Mouse (Mus musculus) liver, embryonic 12.5 days (tissue): ENCODE results near the gene Tomm40. TPM values are rescaled to one million over a fixed set of nuclear protein-coding genes. Genes with fewer than 3 reads are reported as not detected.

Experiments
- ATAC-seq: fragments of 200-750 bp; cut with Nextera tagmentation; 2 replicates; pipeline ENCODE4 v1.8.0; 2017; ENCODE audit warnings: moderate number of reproducible peaks, mild to moderate bottlenecking, moderate library complexity
- H3K27ac ChIP-seq: fragments of 300-500 bp; sonication (generic); 2 replicates; pipeline ENCODE4 v1.5.1; 2016; ENCODE audit warnings: mild to moderate bottlenecking
- H3K27me3 ChIP-seq: fragments of 300-500 bp; sonication (generic); replicated peaks from 2 replicates; pipeline ENCODE4 v1.6.1; 2016; ENCODE audit warnings: mild to moderate bottlenecking, moderate library complexity
- H3K36me3 ChIP-seq: fragments of 300-500 bp; sonication (generic); 2 replicates; pipeline ENCODE4 v1.6.1; 2016; ENCODE audit warnings: mild to moderate bottlenecking, moderate library complexity
- H3K4me1 ChIP-seq: fragments of 300-500 bp; sonication (generic); 2 replicates; pipeline ENCODE4 v1.6.1; 2016
- H3K4me2 ChIP-seq: fragments of 300-500 bp; sonication (generic); 2 replicates; pipeline ENCODE4 v1.6.1; 2016; ENCODE audit warnings: mild to moderate bottlenecking, moderate library complexity
- H3K4me3 ChIP-seq: fragments of 300-500 bp; sonication (generic); 2 replicates; pipeline ENCODE4 v1.5.1; 2016; ENCODE audit warnings: mild to moderate bottlenecking, moderate library complexity
- H3K9ac ChIP-seq: fragments of 300-500 bp; sonication (generic); 2 replicates; pipeline ENCODE4 v1.6.1; 2016; ENCODE audit warnings: mild to moderate bottlenecking, moderate library complexity
- H3K9me3 ChIP-seq: fragments of 300-500 bp; sonication (generic); replicated peaks from 2 replicates; pipeline ENCODE4 v1.6.1; 2016; ENCODE audit warnings: mild to moderate bottlenecking, moderate library complexity
- WGBS: fragments of 180-500 bp; shearing (Covaris S2); methylation state at CpG from one replicate; pipeline ENCODE4 v1.1.7; 2016; ENCODE audit not compliant: insufficient replicate concordance; 5-methylcytosine and 5-hydroxymethylcytosine counted together
- polyA plus RNA-seq: library from polyadenylated mRNA; unstranded; fragments of >200 nt; fragmentation: Nextera tagmentation; extraction: Ambion mirVana; gene quantifications from 2 replicates; pipeline ENCODE4 v1.2.1, GENCODE M21; 2016

Gene Tomm40
- polyA plus RNA-seq, 1 experiment from 2014 or later, result 207 TPM

DNA sequence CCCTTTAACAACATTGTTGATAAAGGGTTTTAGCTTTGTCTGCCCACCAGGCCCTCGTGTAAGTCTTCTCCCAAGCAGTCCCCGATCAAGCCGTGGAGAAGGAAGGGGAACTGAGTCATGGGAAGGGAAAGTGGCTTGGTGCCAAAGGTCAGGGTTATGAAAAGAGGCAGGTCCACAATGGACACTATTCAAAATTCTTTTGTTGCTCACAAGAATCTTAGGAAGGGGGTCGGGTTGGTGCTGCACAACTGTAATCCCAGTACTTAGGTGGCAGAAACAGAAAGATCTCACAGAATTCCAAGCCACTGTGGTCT lies 35.8 kb upstream of the Tomm40 start:
- no peak for ATAC-seq
- Histone ChIP-seq H3K27ac (no peak overlapping the region; the same call in 1 of the 2 replicates), H3K4me1 (peaks cover 53% of the 10 kb centered on the region), H3K9ac (no peak overlapping the region), H3K27me3 (peaks cover 10% of the 10 kb centered on the region), H3K36me3 (no peaks in the 10 kb centered on the region), H3K9me3 (no peaks in the 10 kb centered on the region), H3K4me3 (no peak overlapping the region), H3K4me2 (no peak overlapping the region)
- whole genome bisulfite sequencing, result 19% methylated on average over 4 of the region's 4 CpGs

DNA sequence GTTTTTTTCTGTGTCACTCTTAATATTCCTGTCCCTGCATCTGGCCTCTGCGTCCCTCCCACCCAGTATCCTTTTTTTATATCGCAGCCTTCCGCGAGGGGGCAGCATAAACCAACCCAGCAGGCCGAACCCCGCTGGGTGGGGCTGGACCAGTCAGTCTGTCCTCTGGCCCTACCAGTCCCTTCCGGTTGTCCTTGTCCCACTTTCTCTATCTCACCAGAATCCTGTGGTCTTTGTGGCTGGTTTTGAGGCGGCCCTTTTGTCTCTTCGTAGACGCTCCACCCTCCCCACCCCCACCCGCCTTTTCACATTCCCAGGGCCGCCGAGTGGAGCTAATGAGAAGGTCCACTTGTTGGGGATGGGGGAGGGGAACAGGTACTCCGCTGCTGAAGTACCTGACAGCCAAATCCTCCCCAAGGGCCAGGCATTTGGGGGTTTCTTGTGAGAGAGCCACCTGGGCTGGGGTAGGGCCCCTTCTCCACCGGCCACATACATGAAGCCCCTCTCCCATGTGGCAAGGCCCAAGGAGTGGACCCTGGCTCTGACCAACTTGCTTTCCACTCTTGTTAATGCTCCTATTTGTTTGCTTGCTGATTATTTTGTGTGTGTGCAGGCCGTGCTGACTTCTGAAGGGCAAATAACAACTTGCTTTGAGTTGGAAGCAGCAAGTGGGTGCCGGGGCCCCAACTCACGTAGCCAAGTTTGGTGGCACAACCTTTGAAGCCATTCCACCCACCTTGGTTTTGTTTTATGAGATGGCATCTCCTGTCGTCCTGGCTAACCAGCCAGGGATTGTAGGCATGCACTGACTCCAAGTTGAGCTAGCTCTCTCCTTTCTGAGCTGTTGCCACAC lies 35.2 kb upstream of the Tomm40 start, which contains the start of gene Nectin2:
Gene Nectin2, minus strand, starts transcription at position 267 of the 853 bp plus-strand sequence.
- Histone ChIP-seq H3K4me2 (peak within 1 kb of the TSS; percentile 98), H3K4me3 (peak within 1 kb of the TSS; percentile 70), H3K27me3 (peaks cover 5% of the 10 kb centered on the region; the same call in 1 of the 2 replicates), H3K9me3 (no peaks in the 10 kb centered on the region), H3K9ac (peak within 1 kb of the TSS; percentile 83), H3K27ac (peak within 1 kb of the TSS; percentile 80), H3K4me1 (peaks cover 59% of the 10 kb centered on the region), H3K36me3 (no peaks in the 10 kb centered on the region)
- 16% methylated on average over 19 of the region's 19 CpGs for WGBS
- peak; percentile 69 for ATAC-seq

DNA sequence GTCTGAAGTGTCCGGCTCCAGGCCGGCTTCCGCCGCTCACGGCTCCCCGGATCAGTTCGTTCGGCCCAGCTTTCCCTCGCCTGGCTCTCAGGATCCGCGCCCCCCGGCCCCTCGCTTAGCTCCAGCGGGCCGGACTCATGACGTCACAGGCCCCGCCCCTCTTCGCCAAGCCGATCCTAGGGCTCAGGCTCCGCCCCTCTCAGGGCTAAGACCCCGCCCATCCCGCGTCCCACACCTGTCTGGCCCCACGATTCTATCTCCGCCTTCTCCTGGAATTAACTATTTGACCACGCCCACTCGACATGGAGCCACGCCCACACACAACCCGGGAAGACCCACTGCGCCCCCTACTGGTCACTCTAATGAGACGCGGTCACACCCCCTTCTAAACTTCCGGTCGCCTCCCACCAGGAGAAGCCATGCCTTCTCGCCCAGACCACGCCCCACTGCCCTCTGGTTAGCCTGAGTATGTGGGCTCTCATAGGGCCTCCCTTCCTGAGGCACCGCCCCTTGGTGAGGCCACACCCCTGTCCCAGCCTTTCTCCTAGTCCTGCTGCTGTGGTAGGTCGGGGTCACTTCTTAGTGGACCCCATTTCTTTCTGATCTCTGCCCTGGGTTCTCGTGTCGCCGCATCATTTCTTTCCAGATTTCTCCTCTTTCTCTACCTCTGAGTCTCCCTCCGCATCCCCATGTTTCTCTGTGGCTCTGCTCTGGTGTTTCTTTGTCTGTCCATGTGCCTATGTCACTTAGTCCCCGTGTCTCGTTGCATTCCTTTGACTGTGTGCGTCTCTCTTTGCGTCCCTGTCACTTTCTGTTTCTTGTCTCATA lies 34.4 kb upstream of the Tomm40 start:
- H3K27me3 ChIP-seq, result no peaks in the 10 kb centered on the region; the same call in 1 of the 2 replicates
- peak; percentile 90 for ATAC-seq
- WGBS, result 1% methylated on average over 46 of the region's 46 CpGs
- H3K36me3 ChIP-seq, result no peaks in the 10 kb centered on the region
- peak overlapping the region; percentile 80 for H3K27ac ChIP-seq
- H3K9ac ChIP-seq, result peak overlapping the region; percentile 83
- no peaks in the 10 kb centered on the region for H3K9me3 ChIP-seq
- H3K4me1 ChIP-seq, result peaks cover 67% of the 10 kb centered on the region
- peak overlapping the region; percentile 70 for H3K4me3 ChIP-seq
- peak overlapping the region; percentile 98 for H3K4me2 ChIP-seq

DNA sequence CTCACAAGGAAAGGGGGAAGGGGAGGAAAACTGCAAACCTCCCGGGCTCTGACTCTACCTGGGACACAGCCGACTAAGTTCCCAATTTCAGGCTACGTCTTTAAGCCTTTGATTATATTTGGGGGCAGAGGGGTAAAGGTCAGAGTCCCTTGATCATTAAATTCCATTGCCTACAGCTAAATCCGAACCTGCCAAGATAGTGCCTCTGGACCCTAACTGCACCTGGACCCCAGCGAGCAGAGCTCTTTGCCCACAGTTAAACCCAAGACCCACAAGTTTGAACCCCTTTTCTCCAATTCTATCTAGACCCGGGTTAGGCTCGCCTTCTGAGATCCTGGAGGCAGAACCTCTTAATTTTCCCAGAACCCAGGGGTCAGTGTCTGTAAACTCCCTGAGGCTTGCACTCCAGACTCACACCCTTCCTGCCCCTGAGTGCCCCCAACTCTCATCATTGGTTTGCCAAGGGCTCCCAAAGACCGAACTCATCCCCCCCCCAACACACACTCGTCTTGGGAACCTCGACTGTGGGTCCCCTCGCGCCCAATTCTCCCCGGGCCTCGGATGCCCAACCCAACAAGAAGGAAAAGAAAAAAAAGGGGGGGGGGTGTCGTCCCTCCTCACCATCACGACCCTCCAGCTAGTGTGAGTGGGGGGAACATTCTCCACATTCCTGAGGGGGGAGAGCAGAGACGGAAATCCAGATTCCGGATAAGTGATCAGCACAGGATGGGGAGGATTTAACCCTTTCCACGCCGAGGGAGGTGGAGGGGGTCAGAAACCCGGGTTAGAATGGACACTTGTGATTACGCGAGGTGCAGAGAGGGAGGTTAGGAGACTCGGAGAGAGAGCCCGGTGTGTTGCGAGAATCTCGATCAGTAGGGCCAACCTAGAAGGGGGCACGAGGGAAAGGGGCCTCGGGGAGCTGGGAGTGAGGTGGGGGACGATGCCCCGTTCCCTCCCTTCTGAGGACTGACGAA lies 33.3 kb upstream of the Tomm40 start:
- Histone ChIP-seq H3K9ac (peak overlapping the region; percentile 83), H3K4me2 (peak overlapping the region; percentile 98), H3K27ac (peak overlapping the region; percentile 80), H3K36me3 (peaks cover 4% of the 10 kb centered on the region), H3K27me3 (no peaks in the 10 kb centered on the region; the same call in 1 of the 2 replicates), H3K4me3 (peak overlapping the region; percentile 70), H3K4me1 (peaks cover 75% of the 10 kb centered on the region), H3K9me3 (no peaks in the 10 kb centered on the region)
- 1% methylated on average over 32 of the region's 32 CpGs for WGBS
- no peak for ATAC-seq

DNA sequence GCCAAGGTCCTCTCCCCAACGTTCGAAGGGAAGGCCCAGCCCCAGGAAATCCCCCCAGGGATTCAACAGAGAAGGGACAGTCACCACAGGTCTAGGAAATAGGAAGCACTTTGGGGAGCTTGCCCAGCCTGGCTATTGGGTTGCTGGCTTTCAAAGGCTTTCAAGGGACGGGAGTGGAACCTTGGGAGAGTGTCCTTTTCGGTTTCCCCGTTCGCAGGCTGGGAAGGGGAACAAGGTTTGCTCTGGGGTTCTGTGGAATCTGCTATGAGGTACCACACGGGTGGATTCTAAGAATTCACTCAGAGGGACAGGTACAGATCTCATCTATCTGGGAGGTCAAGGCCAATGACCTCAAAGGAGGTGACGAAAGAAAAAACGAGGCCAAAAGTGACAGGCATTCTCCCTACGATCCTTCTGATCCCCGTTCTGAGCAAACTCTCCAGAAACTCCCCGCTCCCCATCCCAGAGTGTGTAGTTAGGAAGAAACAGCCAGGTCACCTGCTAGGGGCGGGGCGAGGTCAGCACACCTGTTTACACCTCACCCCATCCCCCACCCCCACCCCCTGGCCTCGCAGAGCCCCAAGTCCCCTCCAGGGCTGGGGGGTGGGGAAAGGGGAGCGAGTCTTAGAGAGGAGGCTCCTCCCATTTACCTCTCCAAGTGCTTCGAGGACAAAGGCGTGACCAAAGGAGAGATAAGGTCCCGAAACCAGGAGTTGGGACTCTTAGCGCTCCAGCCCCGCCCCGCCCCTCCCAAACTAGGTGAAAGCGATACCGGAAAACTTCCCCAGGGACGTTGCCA lies 32.4 kb upstream of the Tomm40 start:
- peak overlapping the region; percentile 50 for H3K27ac ChIP-seq
- no peaks in the 10 kb centered on the region; the same call in 1 of the 2 replicates for H3K27me3 ChIP-seq
- no peaks in the 10 kb centered on the region for H3K9me3 ChIP-seq
- H3K4me3 ChIP-seq, result peak overlapping the region; percentile 70
- 5% methylated on average over 25 of the region's 25 CpGs for WGBS
- peak overlapping the region; percentile 83 for H3K9ac ChIP-seq
- peak overlapping the region; percentile 98 for H3K4me2 ChIP-seq
- H3K4me1 ChIP-seq, result peaks cover 81% of the 10 kb centered on the region
- H3K36me3 ChIP-seq, result peaks cover 8% of the 10 kb centered on the region
- no peak for ATAC-seq

DNA sequence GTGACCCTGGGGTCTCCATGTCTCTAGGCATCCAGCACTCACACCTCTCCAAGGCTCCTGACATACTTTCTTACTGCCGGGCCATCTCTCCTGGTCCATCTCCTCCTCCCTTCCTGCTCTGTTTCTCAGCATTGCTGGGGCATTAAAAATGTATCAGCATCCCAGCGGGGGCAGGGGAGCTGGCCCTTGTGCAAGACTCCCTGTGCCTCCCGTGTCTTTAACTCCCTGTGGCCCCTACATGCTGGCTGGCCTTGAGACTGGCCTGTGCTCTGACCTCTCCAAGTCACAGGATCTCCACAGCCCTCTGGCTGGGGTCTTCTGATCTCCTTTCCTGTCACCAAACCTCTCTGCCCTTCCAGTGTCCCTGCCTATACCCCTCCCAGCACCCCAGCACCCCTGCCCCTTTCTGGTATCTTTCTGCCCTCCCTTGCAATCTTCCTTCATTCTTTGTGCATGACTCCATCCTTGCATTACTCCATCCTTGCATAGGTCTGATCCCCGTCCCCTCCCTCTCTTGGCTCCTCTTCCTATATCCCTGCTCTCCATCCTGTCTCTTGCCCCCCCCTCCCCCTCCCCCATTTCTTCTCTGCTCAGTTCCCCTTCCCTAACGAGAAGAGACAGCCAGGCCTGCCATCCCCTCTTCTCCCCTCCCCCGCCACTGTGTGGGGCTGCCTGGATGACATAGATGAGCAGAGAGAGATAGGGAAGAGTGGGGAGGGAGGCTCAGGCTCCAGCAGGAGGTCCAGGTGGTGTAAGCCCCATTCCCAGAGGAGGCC lies 31.4 kb upstream of the Tomm40 start:
- H3K9ac ChIP-seq, result no peak overlapping the region
- peaks cover 8% of the 10 kb centered on the region for H3K36me3 ChIP-seq
- peak overlapping the region; percentile 41; the same call in 1 of the 2 replicates for H3K27ac ChIP-seq
- no peak for ATAC-seq
- 0 out of 2 replicates have a peak overlapping the region, but pooled peaks have one; percentile 6 for H3K4me3 ChIP-seq
- H3K4me2 ChIP-seq, result peak overlapping the region; percentile 98
- peaks cover 91% of the 10 kb centered on the region for H3K4me1 ChIP-seq
- H3K9me3 ChIP-seq, result no peaks in the 10 kb centered on the region
- no peaks in the 10 kb centered on the region; the same call in 1 of the 2 replicates for H3K27me3 ChIP-seq
- 42% methylated on average over 6 of the region's 6 CpGs for WGBS

DNA sequence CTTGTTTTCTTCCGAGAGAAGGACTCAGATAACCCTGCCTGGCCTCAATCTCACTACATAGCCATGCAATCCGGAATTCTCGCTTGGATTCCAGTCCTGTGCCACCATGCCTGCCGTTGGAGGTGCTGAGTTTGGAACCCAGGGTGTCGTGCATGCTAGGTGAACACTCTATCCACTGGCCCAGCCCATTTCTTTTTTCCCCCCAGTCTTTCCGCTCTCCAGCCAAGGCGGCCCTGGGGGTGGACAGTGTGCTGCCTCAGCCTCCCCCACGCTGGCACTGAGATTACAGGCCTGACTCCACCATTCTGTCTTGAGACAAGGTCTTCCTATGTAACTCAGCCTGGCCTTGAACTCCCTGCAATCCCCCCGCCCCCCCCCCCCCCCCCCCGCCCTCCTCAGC lies 30.7 kb upstream of the Tomm40 start:
- Histone ChIP-seq H3K9ac (no peak overlapping the region), H3K4me1 (peaks cover 94% of the 10 kb centered on the region), H3K4me2 (no peak overlapping the region), H3K4me3 (no peak overlapping the region), H3K27ac (no peak overlapping the region), H3K27me3 (no peaks in the 10 kb centered on the region; the same call in 1 of the 2 replicates), H3K9me3 (no peaks in the 10 kb centered on the region), H3K36me3 (peaks cover 8% of the 10 kb centered on the region)
- ATAC-seq, result no peak
- 76% methylated on average over 8 of the region's 10 CpGs for WGBS

DNA sequence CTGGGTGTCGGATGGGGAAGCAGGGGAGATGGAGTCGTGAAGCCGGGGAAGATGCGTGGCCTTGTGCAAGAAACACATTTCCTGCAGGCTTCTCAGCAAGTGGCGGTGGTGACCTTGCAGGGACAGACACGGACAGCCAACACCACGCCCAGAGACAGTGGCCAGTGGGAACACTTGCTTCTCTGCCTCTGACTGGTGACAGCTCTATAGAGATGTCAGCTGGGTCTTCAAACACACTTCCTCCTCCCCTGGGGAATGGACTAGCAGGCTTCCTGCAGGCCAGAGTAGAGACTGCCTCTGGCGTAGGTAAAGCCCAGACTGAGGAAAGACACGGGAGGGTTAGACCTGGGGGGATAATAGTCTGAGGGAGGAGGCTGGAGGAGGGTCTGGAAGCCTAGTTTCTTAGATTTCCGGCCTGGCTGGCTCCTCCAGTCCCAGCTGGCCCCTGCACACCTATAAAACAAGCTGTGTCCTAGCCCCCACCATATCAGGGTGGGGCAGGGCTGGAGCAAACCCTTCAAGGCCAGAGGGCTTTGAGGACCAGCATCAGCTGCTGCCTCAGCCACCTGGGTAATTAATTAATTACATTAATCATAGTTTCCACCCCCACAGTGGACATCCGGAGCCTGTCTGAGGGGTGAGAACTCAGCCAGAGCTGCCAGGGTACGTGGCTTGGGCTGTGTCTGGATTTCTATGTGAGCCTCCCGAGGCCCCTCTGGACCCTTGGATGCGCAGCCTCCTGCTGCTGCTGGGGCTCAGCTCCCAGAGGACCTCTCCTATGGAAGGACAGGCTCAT lies 29.6 kb upstream of the Tomm40 start:
- Histone ChIP-seq H3K4me1 (peaks cover 87% of the 10 kb centered on the region), H3K4me3 (no peak overlapping the region), H3K27ac (peak overlapping the region; percentile 57), H3K9me3 (no peaks in the 10 kb centered on the region), H3K36me3 (peaks cover 17% of the 10 kb centered on the region), H3K9ac (no peak overlapping the region), H3K4me2 (peak overlapping the region; percentile 9; the same call in 1 of the 2 replicates), H3K27me3 (no peaks in the 10 kb centered on the region; the same call in 1 of the 2 replicates)
- WGBS, result 54% methylated on average over 14 of the region's 14 CpGs
- ATAC-seq, result no peak

DNA sequence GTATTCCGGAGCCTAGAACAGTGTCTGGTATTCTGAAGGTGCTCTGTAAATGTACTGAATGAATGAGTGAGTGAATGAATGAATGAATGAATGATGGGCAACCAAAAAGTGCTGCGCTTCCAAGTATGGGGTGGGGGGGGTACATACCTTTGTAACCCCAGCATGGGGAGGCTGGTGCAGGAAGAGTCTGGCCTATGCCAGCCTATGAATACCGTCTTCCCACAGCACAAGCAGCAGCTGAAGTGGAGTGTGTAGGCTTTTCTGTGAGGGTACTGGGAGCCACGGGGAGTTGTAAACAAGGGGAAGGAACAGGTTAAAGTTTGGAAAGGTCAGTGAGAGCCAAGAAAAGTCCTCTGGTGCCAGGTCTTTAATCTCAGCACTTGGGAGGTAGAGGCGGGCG lies 28.6 kb upstream of the Tomm40 start:
- peaks cover 17% of the 10 kb centered on the region for H3K36me3 ChIP-seq
- H3K4me3 ChIP-seq, result no peak overlapping the region
- no peaks in the 10 kb centered on the region; the same call in 1 of the 2 replicates for H3K27me3 ChIP-seq
- WGBS, result 76% methylated on average over 6 of the region's 6 CpGs
- ATAC-seq, result no peak
- H3K27ac ChIP-seq, result no peak overlapping the region; the same call in 1 of the 2 replicates
- H3K9me3 ChIP-seq, result no peaks in the 10 kb centered on the region
- peaks cover 77% of the 10 kb centered on the region for H3K4me1 ChIP-seq
- no peak overlapping the region for H3K9ac ChIP-seq
- H3K4me2 ChIP-seq, result no peak overlapping the region
